Mouse (Mus musculus) forebrain, embryonic 11.5 days (tissue): Measurements from ENCODE around the gene Gm17571. TPM values are rescaled to one million over a fixed set of nuclear protein-coding genes. Genes with fewer than 3 reads are reported as not detected.
A peak's percentile ranks its signal among the peaks of the same experiment; 100 is the strongest.

Experiments used
- ATAC-seq: fragments of 200-750 bp; cut with Nextera tagmentation; replicated peaks from 2 replicates; pipeline ENCODE4 v1.8.0; 2017; ENCODE audit warnings: moderate TSS enrichment; ENCODE audit not compliant: low FRiP score
- DNase-seq: peaks from one replicate; pipeline ENCODE4 v3.0.0-alpha.2; 2017; ENCODE audit warnings: low spot score
- H3K27ac ChIP-seq: fragments of 300-500 bp; sonication (generic); 2 replicates; pipeline ENCODE4 v1.5.1; 2014; ENCODE audit warnings: low read depth, low read length
- H3K27me3 ChIP-seq: fragments of 300-500 bp; sonication (generic); 2 replicates; pipeline ENCODE4 v1.6.1; 2014; ENCODE audit warnings: mild to moderate bottlenecking, low read length, mixed read lengths; ENCODE audit not compliant: control insufficient read depth, insufficient read depth
- H3K36me3 ChIP-seq: fragments of 300-500 bp; sonication (generic); 2 replicates; pipeline ENCODE4 v1.6.1; 2014; ENCODE audit warnings: mild to moderate bottlenecking, low read length, moderate library complexity, mixed read lengths; ENCODE audit not compliant: control insufficient read depth, insufficient read depth
- H3K4me1 ChIP-seq: fragments of 300-500 bp; sonication (generic); replicated peaks from 2 replicates; pipeline ENCODE4 v1.6.1; 2014; ENCODE audit warnings: low read length, mixed read lengths; ENCODE audit not compliant: control insufficient read depth, insufficient read depth
- H3K4me2 ChIP-seq: fragments of 300-500 bp; sonication (generic); 2 replicates; pipeline ENCODE4 v1.6.1; 2014; ENCODE audit warnings: low read depth, mild to moderate bottlenecking, low read length, moderate library complexity, mixed read lengths; ENCODE audit not compliant: severe bottlenecking
- H3K4me3 ChIP-seq: fragments of 300-500 bp; sonication (generic); 2 replicates; pipeline ENCODE4 v1.5.1; 2014; ENCODE audit warnings: low read depth, low read length
- H3K9ac ChIP-seq: fragments of 300-500 bp; sonication (generic); 2 replicates; pipeline ENCODE4 v1.6.1; 2014; ENCODE audit warnings: low read length
- H3K9me3 ChIP-seq: fragments of 300-500 bp; sonication (generic); 2 replicates; pipeline ENCODE4 v1.6.1; 2016; ENCODE audit warnings: low read length, mixed read lengths; ENCODE audit not compliant: control insufficient read depth
- WGBS: fragments of 180-500 bp; shearing (Covaris S2); extraction: QIAGEN DNeasy Blood & Tissue Kit; methylation state at CpG from one replicate; pipeline ENCODE4 v1.1.7; 2014; 5-methylcytosine and 5-hydroxymethylcytosine counted together
- polyA plus RNA-seq: library from polyadenylated mRNA; unstranded; fragments of >200 nt; fragmentation: Nextera tagmentation; extraction: Ambion mirVana; gene quantifications from 2 replicates; pipeline ENCODE4 v1.2.1, GENCODE M21; 2014

The Gm17571 gene
- polyA plus RNA-seq, 1 experiment from 2014 or later, result not detected

DNA sequence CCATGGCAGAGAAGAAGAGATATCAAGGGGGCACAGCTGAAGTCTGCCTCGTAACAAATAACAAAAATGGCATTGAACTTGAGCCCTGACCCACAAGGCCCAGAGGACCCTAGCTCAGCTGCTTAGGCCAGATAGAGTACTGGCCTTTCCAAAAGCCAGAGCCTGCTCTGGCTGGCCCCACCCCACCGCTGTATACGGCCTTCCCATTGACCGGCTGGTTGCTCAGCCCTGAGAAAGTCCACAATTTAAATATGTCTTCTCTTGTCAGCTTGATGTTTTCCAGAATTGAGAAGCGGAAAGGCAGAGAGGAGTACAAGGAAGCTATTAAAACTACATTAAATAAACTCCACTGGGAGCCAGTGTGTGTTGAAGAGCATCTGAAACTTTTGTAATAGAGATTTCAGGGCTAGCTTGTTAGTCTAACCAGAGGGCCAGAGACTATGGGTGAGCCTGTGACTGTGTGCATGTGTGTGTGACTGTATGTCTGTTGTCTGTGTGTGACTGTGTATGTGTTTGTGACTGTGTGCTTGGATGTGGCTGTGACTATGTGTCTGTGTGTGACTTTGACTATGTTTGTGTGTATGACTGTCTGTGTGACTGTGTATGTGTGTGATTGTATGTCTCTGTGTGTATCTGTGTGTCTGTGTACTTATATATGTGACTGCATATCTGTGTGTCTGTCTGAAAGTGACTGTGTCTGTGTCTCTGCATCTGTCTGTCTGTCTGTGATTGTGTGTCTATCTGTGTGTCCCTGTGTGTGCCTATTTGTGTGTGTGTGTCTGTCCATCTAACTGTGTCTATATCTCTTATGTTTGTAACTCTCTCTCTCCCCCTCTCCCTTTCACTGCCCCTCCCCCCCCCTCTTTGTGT is 36.9 kb upstream of the Gm17571 start:
- no peak for ATAC-seq
- H3K27ac ChIP-seq, result no peak overlapping the region
- H3K4me2 ChIP-seq, result no peak overlapping the region

GRCm38 (mm10) chr9:13479275-13479674 is 32.7 kb upstream of the Gm17571 start:
- peak; percentile 53 for ATAC-seq
- 15% methylated on average over 4 of the region's 4 CpGs for WGBS

More for the DNA sequence above, 36.9 kb upstream of the Gm17571 start:
- Histone ChIP-seq H3K36me3 (no peaks in the 10 kb centered on the region), H3K9me3 (no peaks in the 10 kb centered on the region), H3K9ac (no peak overlapping the region), H3K27me3 (no peaks in the 10 kb centered on the region), H3K4me1 (peaks cover 14% of the 10 kb centered on the region), H3K4me3 (no peak overlapping the region)
- WGBS, result 79% methylated on average over 5 of the region's 5 CpGs
- no peak for DNase-seq

GRCm38 (mm10) chr9:13474951-13475350 is 28.4 kb upstream of the Gm17571 start:
- H3K36me3 ChIP-seq, result no peaks in the 10 kb centered on the region
- no peak overlapping the region for H3K9ac ChIP-seq
- 96% methylated on average over 5 of the region's 5 CpGs for WGBS
- H3K4me3 ChIP-seq, result no peak overlapping the region
- H3K27me3 ChIP-seq, result no peaks in the 10 kb centered on the region
- DNase-seq (no peak), ATAC-seq (no peak)
- no peaks in the 10 kb centered on the region for H3K9me3 ChIP-seq
- no peak overlapping the region for H3K27ac ChIP-seq
- H3K4me1 ChIP-seq, result peaks cover 5% of the 10 kb centered on the region; the same call in 1 of the 2 replicates
- H3K4me2 ChIP-seq, result no peak overlapping the region

More at GRCm38 (mm10) chr9:13479275-13479674, 32.7 kb upstream of the Gm17571 start:
- H3K9ac ChIP-seq, result no peak overlapping the region
- no peak for DNase-seq
- no peaks in the 10 kb centered on the region for H3K27me3 ChIP-seq
- no peak overlapping the region for H3K4me2 ChIP-seq
- H3K4me3 ChIP-seq, result no peak overlapping the region
- peak overlapping the region; percentile 32; the same call in 1 of the 2 replicates for H3K27ac ChIP-seq
- peaks cover 10% of the 10 kb centered on the region for H3K4me1 ChIP-seq
- H3K9me3 ChIP-seq, result no peaks in the 10 kb centered on the region
- no peaks in the 10 kb centered on the region for H3K36me3 ChIP-seq

DNA sequence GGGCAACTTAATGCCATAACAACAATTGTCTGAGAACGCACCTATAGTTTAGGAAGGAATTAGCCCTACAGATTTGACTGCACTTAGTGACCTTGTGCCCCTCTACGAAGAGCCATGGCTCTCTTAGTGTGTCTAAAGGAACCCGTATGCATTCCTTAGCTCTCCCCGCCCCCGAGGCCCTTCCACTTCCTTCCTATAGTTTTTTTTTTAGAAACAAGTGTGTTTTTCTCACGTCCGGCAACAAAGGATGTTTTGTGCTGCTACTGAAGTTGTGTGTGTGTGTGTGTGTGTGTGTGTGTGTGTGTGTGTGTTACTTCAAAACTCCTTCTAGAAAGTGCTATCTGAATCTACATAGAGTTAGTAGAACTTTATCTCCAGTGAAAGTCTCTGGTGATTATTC is 23.5 kb upstream of the Gm17571 start:
- Histone ChIP-seq H3K36me3 (no peaks in the 10 kb centered on the region), H3K9me3 (no peaks in the 10 kb centered on the region), H3K4me1 (peaks cover 4% of the 10 kb centered on the region; the same call in 1 of the 2 replicates), H3K4me2 (no peak overlapping the region), H3K27ac (no peak overlapping the region), H3K4me3 (no peak overlapping the region), H3K27me3 (no peaks in the 10 kb centered on the region), H3K9ac (no peak overlapping the region)
- DNase-seq, result no peak
- WGBS, result 55% methylated on average over 7 of the region's 7 CpGs
- ATAC-seq, result no peak

DNA sequence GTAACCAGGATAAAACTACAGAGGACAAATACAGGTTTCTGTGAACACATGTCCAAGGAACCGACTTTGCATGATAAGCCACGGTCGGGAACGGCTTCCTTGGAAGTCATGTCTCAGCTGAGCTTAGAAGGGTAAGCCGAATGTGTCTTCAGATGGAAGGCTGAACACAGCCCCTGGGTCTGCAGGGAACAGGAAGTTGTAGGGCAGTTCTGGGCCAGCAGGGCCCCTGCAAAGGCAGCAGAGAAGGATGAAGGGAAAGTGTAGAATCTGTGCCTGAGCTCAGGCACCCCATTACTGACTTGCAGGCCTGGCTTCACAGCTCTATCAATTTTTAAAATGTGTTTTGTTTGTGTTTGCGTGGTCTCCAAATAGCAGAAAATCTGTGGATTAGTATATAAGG is 22.2 kb upstream of the Gm17571 start:
- H3K36me3 ChIP-seq, result no peaks in the 10 kb centered on the region
- no peak overlapping the region for H3K27ac ChIP-seq
- no peak overlapping the region for H3K4me2 ChIP-seq
- peaks cover 4% of the 10 kb centered on the region; the same call in 1 of the 2 replicates for H3K4me1 ChIP-seq
- no peak for ATAC-seq
- WGBS, result 91% methylated on average over 6 of the region's 6 CpGs
- no peak overlapping the region for H3K9ac ChIP-seq
- H3K4me3 ChIP-seq, result no peak overlapping the region
- H3K9me3 ChIP-seq, result no peaks in the 10 kb centered on the region
- DNase-seq, result no peak
- no peaks in the 10 kb centered on the region for H3K27me3 ChIP-seq

GRCm38 (mm10) chr9:13467745-13468144 is 21.2 kb upstream of the Gm17571 start:
- Histone ChIP-seq H3K36me3 (no peaks in the 10 kb centered on the region), H3K27ac (no peak overlapping the region), H3K9me3 (no peaks in the 10 kb centered on the region), H3K27me3 (no peaks in the 10 kb centered on the region), H3K4me2 (no peak overlapping the region), H3K9ac (no peak overlapping the region), H3K4me3 (no peak overlapping the region), H3K4me1 (peaks cover 4% of the 10 kb centered on the region; the same call in 1 of the 2 replicates)
- DNase-seq (no peak), ATAC-seq (no peak)
- WGBS, result 72% methylated on average over 7 of the region's 7 CpGs

DNA sequence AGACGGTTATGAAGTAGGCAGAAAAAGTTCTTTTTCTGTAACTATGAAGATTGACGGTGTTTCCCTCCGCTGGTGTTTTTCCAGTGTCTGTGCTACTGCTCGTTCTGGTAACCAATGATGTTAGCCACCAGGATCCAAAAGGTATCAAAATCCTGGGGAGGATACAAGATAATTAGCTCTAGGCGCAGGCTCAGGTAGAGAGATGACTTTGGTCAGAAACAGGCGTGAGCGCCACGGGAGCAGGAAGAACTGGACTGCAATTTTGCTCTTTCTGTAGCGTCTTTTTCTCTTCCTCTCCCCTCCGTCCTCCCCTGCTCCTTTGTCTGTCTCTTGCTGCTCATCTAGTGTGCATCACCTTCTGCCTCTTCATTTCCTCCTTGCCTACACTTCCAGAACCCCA is 20.3 kb upstream of the Gm17571 start:
- Histone ChIP-seq H3K27ac (no peak overlapping the region), H3K4me2 (no peak overlapping the region), H3K4me1 (peaks cover 4% of the 10 kb centered on the region; the same call in 1 of the 2 replicates), H3K27me3 (no peaks in the 10 kb centered on the region), H3K36me3 (no peaks in the 10 kb centered on the region), H3K9ac (no peak overlapping the region), H3K4me3 (no peak overlapping the region), H3K9me3 (no peaks in the 10 kb centered on the region)
- ATAC-seq (no peak), DNase-seq (no peak)
- WGBS, result 89% methylated on average over 10 of the region's 10 CpGs

- ATAC-seq, result no peak
- Histone ChIP-seq H3K9me3 (no peaks in the 10 kb centered on the region), H3K4me2 (no peak overlapping the region), H3K36me3 (no peaks in the 10 kb centered on the region), H3K4me1 (peaks cover 4% of the 10 kb centered on the region; the same call in 1 of the 2 replicates), H3K27me3 (no peaks in the 10 kb centered on the region), H3K4me3 (no peak overlapping the region), H3K27ac (no peak overlapping the region), H3K9ac (no peak overlapping the region)
- DNase-seq, result no peak
- 89% methylated on average over 4 of the region's 4 CpGs for WGBS
These were observed 19.8 kb upstream of the Gm17571 start for GRCm38 (mm10) chr9:13466351-13466750.
